Mouse (Mus musculus) right cerebral cortex, postnatal 4 days (tissue): ENCODE results near the gene A930004D18Rik.
"Not testable (repeated sequence)": the region's sequence is repeated elsewhere in the genome, so short reads cannot be mapped to it uniquely, and the experiment has no call there.

Source experiments
- DNase-seq: peaks from one replicate; pipeline ENCODE4 v3.0.0-alpha.2; 2022

Gene A930004D18Rik

GRCm38 (mm10) chr2:18004286-18004685 is 33.3 kb downstream of the A930004D18Rik start:
- no peak for DNase-seq

DNA sequence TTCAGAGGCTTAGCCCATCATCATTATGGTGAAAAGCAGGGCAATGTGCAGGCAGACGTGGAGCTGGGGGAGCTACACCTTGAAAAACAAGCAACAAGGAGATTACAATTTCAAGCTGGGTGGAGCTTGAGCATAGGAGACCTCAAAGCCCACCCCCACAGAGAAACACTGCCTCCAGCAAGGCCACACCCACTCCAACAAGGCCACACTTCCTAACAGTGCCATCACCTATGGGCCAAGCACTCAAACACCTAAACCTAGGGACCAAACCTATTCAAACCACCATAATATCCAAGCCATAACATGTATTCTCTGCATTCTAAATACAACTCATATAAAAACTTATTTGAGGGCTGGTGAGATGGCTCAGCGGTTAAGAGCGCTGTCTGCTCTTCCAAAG is 35.2 kb downstream of the A930004D18Rik start:
- DNase-seq: no peak

GRCm38 (mm10) chr2:17996858-17997257 is 40.7 kb downstream of the A930004D18Rik start, which contains the start of gene H2al2a:
Gene H2al2a, minus strand, starts transcription at chr2:17996958.
- no peak for DNase-seq

DNA sequence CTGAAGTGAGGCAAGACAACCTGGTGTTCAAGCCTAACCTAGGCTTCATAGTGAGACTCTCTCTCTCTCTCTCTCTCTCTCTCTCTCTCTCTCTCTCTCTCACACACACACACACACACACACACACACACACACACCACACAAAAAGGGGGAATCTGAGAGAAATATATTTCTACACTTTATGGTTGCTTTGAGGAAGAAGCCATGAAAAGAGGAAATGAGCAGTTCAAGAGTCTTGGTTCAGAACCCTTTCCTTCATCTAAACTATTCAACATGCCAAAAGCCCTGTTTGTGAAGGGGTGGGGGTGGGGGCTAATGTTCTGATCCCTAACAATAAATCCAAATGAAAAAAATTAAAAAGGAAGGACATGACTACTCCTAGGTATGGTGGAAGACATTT is 48.0 kb downstream of the A930004D18Rik start:
- DNase-seq: no peak

DNA sequence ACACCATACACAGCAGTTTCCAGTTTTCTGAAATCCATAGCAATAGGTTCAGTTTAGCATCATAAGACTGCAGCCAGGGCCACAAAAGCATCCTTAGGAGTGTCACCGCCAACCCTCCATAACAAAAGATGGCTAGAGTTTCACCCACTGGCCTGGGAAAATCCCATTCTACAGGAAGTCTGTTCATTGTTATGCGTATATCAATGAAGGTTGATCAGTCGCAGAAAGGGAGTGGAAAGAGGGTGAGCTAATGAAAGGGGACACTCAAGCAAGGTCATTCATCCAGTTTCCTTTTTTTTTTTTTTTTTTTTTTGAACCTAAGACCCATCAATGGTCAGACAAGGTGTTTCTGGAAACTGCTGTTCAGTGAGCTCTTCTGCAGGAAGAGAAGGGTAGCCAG is 48.4 kb downstream of the A930004D18Rik start:
- no peak for DNase-seq

- DNase-seq: no peak
Measured at GRCm38 (mm10) chr2:17986694-17987093, 50.8 kb downstream of the A930004D18Rik start.

GRCm38 (mm10) chr2:17984774-17985173 is 52.8 kb downstream of the A930004D18Rik start:
- no peak for DNase-seq

GRCm38 (mm10) chr2:17982747-17983146 is 54.8 kb downstream of the A930004D18Rik start:
- DNase-seq: no peak

DNA sequence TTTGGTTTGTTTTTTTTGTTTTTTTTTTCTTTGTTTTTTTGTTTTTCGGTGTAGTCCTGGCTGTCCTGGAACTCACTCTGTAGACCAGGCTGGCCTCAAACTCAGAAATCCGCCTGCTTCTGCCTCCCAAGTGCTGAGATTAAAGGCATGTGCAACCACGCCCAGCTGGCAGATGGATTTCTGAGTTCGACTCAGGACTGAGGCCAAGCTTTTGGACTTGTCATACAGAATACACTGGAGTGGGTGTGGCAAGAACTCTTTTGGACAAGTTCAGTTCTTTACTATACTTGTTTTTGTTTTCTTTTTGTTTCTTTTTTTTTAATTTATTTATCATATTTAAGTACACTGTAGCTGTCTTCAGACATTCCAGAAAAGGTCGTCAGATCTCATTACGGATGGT is 58.8 kb downstream of the A930004D18Rik start:
- DNase-seq: no peak

- DNase-seq: not testable (repeated sequence)
Measured at GRCm38 (mm10) chr2:17978251-17978650, 59.3 kb downstream of the A930004D18Rik start.

GRCm38 (mm10) chr2:17977645-17978044 is 59.9 kb downstream of the A930004D18Rik start:
- not testable (repeated sequence) for DNase-seq

DNA sequence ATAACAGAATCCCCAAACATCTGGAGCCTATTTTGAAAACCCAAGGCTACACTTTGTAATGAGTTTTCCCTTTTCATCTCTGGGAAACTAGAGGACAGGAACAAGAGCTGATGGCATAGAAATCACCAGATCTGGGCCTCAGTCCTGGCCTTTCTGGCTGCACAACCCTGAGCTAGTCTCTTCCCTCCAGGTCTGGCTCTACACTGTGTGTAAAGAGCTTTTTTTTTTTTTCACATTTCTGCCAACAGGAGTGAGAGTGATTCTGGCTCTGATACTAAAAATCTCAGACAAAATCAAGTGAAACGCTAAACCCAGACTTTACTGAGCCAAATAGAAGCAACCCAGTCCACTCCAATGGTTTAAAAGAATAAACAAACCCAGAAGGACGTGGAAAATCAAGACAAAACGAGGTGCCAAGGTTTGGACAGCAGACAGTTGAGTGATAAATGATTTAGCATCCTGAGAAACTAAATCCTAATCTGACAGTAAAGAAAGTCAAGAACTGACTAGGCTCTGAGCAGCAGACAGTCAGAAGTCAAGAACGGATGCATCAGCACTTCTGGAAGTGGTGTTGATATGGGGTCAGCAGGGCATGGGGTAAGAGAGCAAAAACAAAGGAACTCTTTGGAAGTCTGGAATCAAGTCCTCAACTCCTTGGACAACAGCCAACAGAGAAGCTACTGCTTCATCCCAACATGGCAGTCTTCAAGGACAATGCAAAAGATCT is 61.8 kb downstream of the A930004D18Rik start:
- DNase-seq: no peak
